ENCODE assay signal across 9 mouse cellular contexts in the genomic region with DNA sequence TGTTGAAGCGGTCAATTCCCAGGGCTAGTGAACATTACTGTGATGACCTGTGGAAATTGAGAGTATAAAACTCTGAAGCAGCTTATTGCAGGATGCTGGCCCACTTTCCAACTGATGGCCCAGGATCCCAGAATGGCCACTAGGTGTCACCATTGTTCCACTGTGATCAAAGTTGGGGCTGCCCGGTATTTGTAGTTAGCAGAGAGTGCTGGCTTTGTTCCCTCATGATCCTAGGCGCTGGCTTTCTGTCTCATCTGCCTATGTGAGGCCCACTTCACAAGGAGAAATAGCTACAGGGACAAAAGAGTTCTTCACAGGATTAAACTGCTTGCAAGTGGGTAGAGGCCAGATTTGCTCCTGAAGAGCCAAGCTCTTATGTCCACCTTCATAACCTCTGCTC. TPM values are rescaled to one million over a fixed set of nuclear protein-coding genes. Genes with fewer than 3 reads are reported as not detected.
A peak's percentile ranks its signal among the peaks of the same experiment; 100 is the strongest.
DNase-seq lines count a peak whose midpoint lies in the region; ATAC-seq and TF ChIP-seq lines count a peak whose summit lies in the region.
"Had no signal": no experiment of that assay in that cellular context is flagged by ENCODE, and none has a peak within 500 bp of the region (broad histone marks: within the 10 kb centered on the region; RNA-seq: fewer than 3 reads in every experiment).

No protein-coding gene starts in this region.

- in situ Hi-C loops in CH12.LX (cut with MboI; ENCODE audit: low pct_ligation_motif_present, low pct_unique_long_range_greater_than_20kb, low sequenced_read_pairs) = loop anchor here (5.0 to 10.0 kb wide), 2 partner anchors 180 to 403 kb away; no protein-coding TSS in a partner anchor

- TF ChIP-seq EP300 in CH12.LX (IDR thresholded peaks at IDR 0.05; ENCODE audit: low read length) = no peak
- no peak for TF ChIP-seq EP300 in heart, postnatal 0 days (IDR thresholded peaks at IDR 0.05; ENCODE audit: low read depth)

- no peaks in the 10 kb centered on the region for H3K27me3 ChIP-seq in CH12.LX (replicated peaks)
- H3K27me3 ChIP-seq in heart, postnatal 0 days (ENCODE audit: control insufficient read depth, insufficient read depth, low read length) = no peaks in the 10 kb centered on the region
- peaks cover 3% of the 10 kb centered on the region; the same call in 1 of the 2 replicates for H3K27me3 ChIP-seq in liver, embryonic 13.5 days
- H3K27me3 ChIP-seq in neural tube, embryonic 12.5 days (replicated peaks) = no peaks in the 10 kb centered on the region
- H3K27me3 ChIP-seq in stomach, embryonic 16.5 days (ENCODE audit: control insufficient read depth, insufficient read depth, low read length) = no peaks in the 10 kb centered on the region

- H3K27ac ChIP-seq in CH12.LX (ENCODE audit: insufficient read depth, low read depth) = no peak overlapping the region
- no peak overlapping the region for H3K27ac ChIP-seq in heart, postnatal 0 days (ENCODE audit: low read depth)
- H3K27ac ChIP-seq in liver, embryonic 13.5 days = no peak overlapping the region
- H3K27ac ChIP-seq in neural tube, embryonic 12.5 days = no peak overlapping the region
- no peak overlapping the region for H3K27ac ChIP-seq in stomach, embryonic 16.5 days (ENCODE audit: low read length)

- no peak for TF ChIP-seq POLR2A in CH12.LX (IDR thresholded peaks at IDR 0.05; ENCODE audit: low read depth, low read length)

- peaks cover 5% of the 10 kb centered on the region for H3K9me3 ChIP-seq in CH12.LX (replicated peaks; ENCODE audit: low read length)
- no peaks in the 10 kb centered on the region for H3K9me3 ChIP-seq in heart, postnatal 0 days (replicated peaks; ENCODE audit: control insufficient read depth, low read length)
- no peaks in the 10 kb centered on the region for H3K9me3 ChIP-seq in liver, embryonic 13.5 days (replicated peaks)
- H3K9me3 ChIP-seq in neural tube, embryonic 12.5 days = no peaks in the 10 kb centered on the region
- no peaks in the 10 kb centered on the region for H3K9me3 ChIP-seq in stomach, embryonic 16.5 days (replicated peaks; ENCODE audit: control insufficient read depth, low read length)

- H3K4me3 ChIP-seq in CH12.LX (replicated peaks in 1 of 3; ENCODE audit: low read depth in 2 of 3, low read length in 2 of 3, poor library complexity in 1 of 3) = no peak overlapping the region
- H3K4me3 ChIP-seq in heart, postnatal 0 days (ENCODE audit: low read depth, low read length) = no peak overlapping the region
- H3K4me3 ChIP-seq in liver, embryonic 13.5 days (replicated peaks) = no peak overlapping the region
- no peak overlapping the region for H3K4me3 ChIP-seq in neural tube, embryonic 12.5 days
- H3K4me3 ChIP-seq in stomach, embryonic 16.5 days (replicated peaks; ENCODE audit: low read length) = no peak overlapping the region

- peaks cover 2 to 6% of the 10 kb centered on the region in 2 experiments for H3K36me3 ChIP-seq in CH12.LX (replicated peaks in 1 of 2; ENCODE audit: control insufficient read depth in 1 of 2, insufficient read depth in 1 of 2, low read length in 1 of 2)
- no peaks in the 10 kb centered on the region for H3K36me3 ChIP-seq in heart, postnatal 0 days (replicated peaks; ENCODE audit: control insufficient read depth, insufficient read depth, low read length)
- peaks cover 3% of the 10 kb centered on the region for H3K36me3 ChIP-seq in liver, embryonic 13.5 days
- H3K36me3 ChIP-seq in neural tube, embryonic 12.5 days = peaks cover 6% of the 10 kb centered on the region; the same call in 1 of the 2 replicates
- H3K36me3 ChIP-seq in stomach, embryonic 16.5 days (ENCODE audit: control insufficient read depth, insufficient read depth, low read length) = no peaks in the 10 kb centered on the region

- no peak overlapping the region for H3K9ac ChIP-seq in CH12.LX (ENCODE audit: insufficient read depth, low read depth)
- H3K9ac ChIP-seq in heart, postnatal 0 days (replicated peaks; ENCODE audit: low read depth, low read length) = no peak overlapping the region
- H3K9ac ChIP-seq in liver, embryonic 13.5 days = no peak overlapping the region
- no peak overlapping the region for H3K9ac ChIP-seq in neural tube, embryonic 12.5 days
- no peak overlapping the region for H3K9ac ChIP-seq in stomach, embryonic 16.5 days (ENCODE audit: low read length)

- H3K4me2 ChIP-seq in CH12.LX (ENCODE audit: insufficient read depth, low read depth, poor library complexity, severe bottlenecking) = no peak overlapping the region
- H3K4me2 ChIP-seq in heart, postnatal 0 days (ENCODE audit: low read depth, low read length) = no peak overlapping the region
- no peak overlapping the region for H3K4me2 ChIP-seq in liver, embryonic 13.5 days
- no peak overlapping the region for H3K4me2 ChIP-seq in neural tube, embryonic 12.5 days (replicated peaks)
- no peak overlapping the region for H3K4me2 ChIP-seq in stomach, embryonic 16.5 days (ENCODE audit: low read depth, low read length)

- TF ChIP-seq CTCF in CH12.LX (conservative IDR thresholded peaks at IDR 0.05 in 1 of 2, IDR thresholded peaks at IDR 0.05 in 1 of 2; ENCODE audit: low read depth in 2 of 2, low read length in 2 of 2) = peak; percentile 92 to 96
- peak; percentile 97 for TF ChIP-seq CTCF in heart, postnatal 0 days (IDR thresholded peaks at IDR 0.05; ENCODE audit: low read depth)

- WGBS in heart, postnatal 0 days = 4% methylated on average over 3 of the region's 3 CpGs
- 1% methylated on average over 3 of the region's 3 CpGs for WGBS in liver, embryonic 13.5 days (ENCODE audit: insufficient replicate concordance)
- 7% methylated on average over 3 of the region's 3 CpGs for WGBS in neural tube, embryonic 12.5 days
- 10% methylated on average over 3 of the region's 3 CpGs for WGBS in stomach, embryonic 16.5 days

- DNase-seq in CH12.LX (ENCODE audit: extremely low read depth) = peak; percentile 82
- peak; percentile 61 for DNase-seq in c-Kit-negative CD71-positive TER-119-positive erythroid progenitor cells, embryonic 14.5 days (ENCODE audit: low read depth, low spot score)
- peak; percentile 57 for DNase-seq in fibroblast of lung, adult 2 months (ENCODE audit: low read depth)
- peak; percentile 82 for DNase-seq in heart, postnatal 0 days (ENCODE audit: low spot score)
- peak; percentile 75 to 84 for DNase-seq in kidney, postnatal 25 days
- DNase-seq in liver, embryonic 13.5 days = no peak

- H3K79me2 ChIP-seq in CH12.LX (replicated peaks; ENCODE audit: control insufficient read depth, extremely low read depth, insufficient read depth, poor library complexity, severe bottlenecking) = no peaks in the 10 kb centered on the region

- ATAC-seq in heart, postnatal 0 days (ENCODE audit: insufficient read depth, low read depth) = peak; percentile 81
- ATAC-seq in liver, embryonic 13.5 days (ENCODE audit: low read depth) = peak; percentile 65
- peak; percentile 85 for ATAC-seq in neural tube, embryonic 12.5 days (ENCODE audit: low FRiP score, low read depth)
- ATAC-seq in stomach, embryonic 16.5 days (ENCODE audit: insufficient read depth, low FRiP score) = peak; percentile 76; the same call in 1 of the 2 replicates

- dilution Hi-C loops in CH12.LX (cut with MboI; ENCODE audit: extremely low pct_ligation_motif_present, extremely low pct_unique_long_range_greater_than_20kb, low sequenced_read_pairs) = no loop called here

- TF ChIP-seq RAD21 in CH12.LX (IDR thresholded peaks at IDR 0.05; ENCODE audit: low read depth, low read length) = peak; percentile 96

- peaks cover 0 to 17% of the 10 kb centered on the region in 2 experiments; a peak in 2 of 4 replicates for H3K4me1 ChIP-seq in CH12.LX (ENCODE audit: control insufficient read depth in 1 of 2, insufficient read depth in 2 of 2)
- H3K4me1 ChIP-seq in heart, postnatal 0 days (ENCODE audit: control insufficient read depth, insufficient read depth) = no peaks in the 10 kb centered on the region
- H3K4me1 ChIP-seq in liver, embryonic 13.5 days (replicated peaks) = peaks cover 29% of the 10 kb centered on the region
- H3K4me1 ChIP-seq in neural tube, embryonic 12.5 days = no peaks in the 10 kb centered on the region; the same call in 1 of the 2 replicates
- H3K4me1 ChIP-seq in stomach, embryonic 16.5 days (ENCODE audit: control insufficient read depth, insufficient read depth, low read length) = peaks cover 7% of the 10 kb centered on the region; the same call in 1 of the 2 replicates

RNA-seq across cellular contexts. Expression of a gene that starts 7.0 kb away (rescaled TPM):
- total RNA-seq in CH12.LX (2012; rRNA removed) (19.5 and 22.9 TPM in 2 replicates), CH12.LX (2014; rRNA removed) (43.7 and 47.9 TPM in 2 replicates)
- 74.6 and 94.0 TPM in 2 replicates for polyA plus RNA-seq in CH12.LX (2012; ENCODE audit: insufficient read length, low read depth)
- 0.12 and 2.0 TPM in 2 replicates for total RNA-seq in heart, postnatal 0 days (2014; rRNA removed; ENCODE audit: low replicate concordance)
- polyA plus RNA-seq in heart, postnatal 0 days (2015; fragmentation: Nextera tagmentation; extraction: Ambion mirVana) = 10.3 and 10.7 TPM in 2 replicates
- polyA plus RNA-seq in liver, embryonic 13.5 days (2015; fragmentation: Nextera tagmentation; extraction: Ambion mirVana) = 20.7 and 24.8 TPM in 2 replicates
- 27.6 and 30.7 TPM in 2 replicates for polyA plus RNA-seq in neural tube, embryonic 12.5 days (2016; fragmentation: Nextera tagmentation; extraction: Ambion mirVana)
- polyA plus RNA-seq in stomach, embryonic 16.5 days (2015; fragmentation: Nextera tagmentation; extraction: Ambion mirVana) = 22.3 and 24.5 TPM in 2 replicates

RNA-seq across cellular contexts. Expression of a gene that starts 17.9 kb away (rescaled TPM):
- total RNA-seq in CH12.LX (2012; rRNA removed) (0.50 and 0.59 TPM in 2 replicates), CH12.LX (2014; rRNA removed) (not detected in 2 replicates)
- 0.94 and 1.4 TPM in 2 replicates for polyA plus RNA-seq in CH12.LX (2012; ENCODE audit: insufficient read length, low read depth)
- total RNA-seq in heart, postnatal 0 days (2014; rRNA removed; ENCODE audit: low replicate concordance) = not detected in 2 replicates
- not detected in 2 replicates for polyA plus RNA-seq in heart, postnatal 0 days (2015; fragmentation: Nextera tagmentation; extraction: Ambion mirVana)
- polyA plus RNA-seq in liver, embryonic 13.5 days (2015; fragmentation: Nextera tagmentation; extraction: Ambion mirVana) = not detected in 2 replicates
- polyA plus RNA-seq in neural tube, embryonic 12.5 days (2016; fragmentation: Nextera tagmentation; extraction: Ambion mirVana) = 0.30 and 0.32 TPM in 2 replicates
- not detected in 2 replicates for polyA plus RNA-seq in stomach, embryonic 16.5 days (2015; fragmentation: Nextera tagmentation; extraction: Ambion mirVana)
- polyA plus RNA-seq: gonadal fat pad, adult 2 months had no signal

RNA-seq across cellular contexts. Expression of a gene that starts 22.1 kb away (rescaled TPM):
- total RNA-seq in CH12.LX (2012; rRNA removed) = 51.6 and 52.5 TPM in 2 replicates
- 41.6 and 50.1 TPM in 2 replicates for total RNA-seq in CH12.LX (2014; rRNA removed)
- 251 and 277 TPM in 2 replicates for polyA plus RNA-seq in CH12.LX (2012; ENCODE audit: insufficient read length, low read depth)
- 18.5 and 27.1 TPM in 2 replicates for total RNA-seq in heart, postnatal 0 days (2014; rRNA removed; ENCODE audit: low replicate concordance)
- 48.4 and 49.8 TPM in 2 replicates for polyA plus RNA-seq in heart, postnatal 0 days (2015; fragmentation: Nextera tagmentation; extraction: Ambion mirVana)
- polyA plus RNA-seq in liver, embryonic 13.5 days (2015; fragmentation: Nextera tagmentation; extraction: Ambion mirVana) = 74.7 and 80.2 TPM in 2 replicates
- 127 TPM in 2 replicates for polyA plus RNA-seq in neural tube, embryonic 12.5 days (2016; fragmentation: Nextera tagmentation; extraction: Ambion mirVana)
- polyA plus RNA-seq in stomach, embryonic 16.5 days (2015; fragmentation: Nextera tagmentation; extraction: Ambion mirVana) = 206 and 241 TPM in 2 replicates

RNA-seq across cellular contexts. Expression of a gene that starts 40.5 kb away (rescaled TPM):
- total RNA-seq in CH12.LX (2012; rRNA removed) = 26.8 and 27.2 TPM in 2 replicates
- 23.4 and 23.7 TPM in 2 replicates for total RNA-seq in CH12.LX (2014; rRNA removed)
- polyA plus RNA-seq in CH12.LX (2012; ENCODE audit: insufficient read length, low read depth) = 42.0 and 44.8 TPM in 2 replicates
- 13.3 and 20.8 TPM in 2 replicates for total RNA-seq in heart, postnatal 0 days (2014; rRNA removed; ENCODE audit: low replicate concordance)
- 22.9 and 26.2 TPM in 2 replicates for polyA plus RNA-seq in heart, postnatal 0 days (2015; fragmentation: Nextera tagmentation; extraction: Ambion mirVana)
- polyA plus RNA-seq in liver, embryonic 13.5 days (2015; fragmentation: Nextera tagmentation; extraction: Ambion mirVana) = 20.7 and 22.7 TPM in 2 replicates
- 33.3 and 36.0 TPM in 2 replicates for polyA plus RNA-seq in neural tube, embryonic 12.5 days (2016; fragmentation: Nextera tagmentation; extraction: Ambion mirVana)
- polyA plus RNA-seq in stomach, embryonic 16.5 days (2015; fragmentation: Nextera tagmentation; extraction: Ambion mirVana) = 32.3 and 35.8 TPM in 2 replicates

RNA-seq across cellular contexts. Expression of a gene that starts 44.8 kb away (rescaled TPM):
- total RNA-seq in CH12.LX (2012; rRNA removed) (48.5 and 51.3 TPM in 2 replicates), CH12.LX (2014; rRNA removed) (60.3 and 63.6 TPM in 2 replicates)
- polyA plus RNA-seq in CH12.LX (2012; ENCODE audit: insufficient read length, low read depth) = 59.2 and 67.7 TPM in 2 replicates
- 43.9 and 49.2 TPM in 2 replicates for total RNA-seq in heart, postnatal 0 days (2014; rRNA removed; ENCODE audit: low replicate concordance)
- 35.4 and 38.1 TPM in 2 replicates for polyA plus RNA-seq in heart, postnatal 0 days (2015; fragmentation: Nextera tagmentation; extraction: Ambion mirVana)
- 27.7 and 28.4 TPM in 2 replicates for polyA plus RNA-seq in liver, embryonic 13.5 days (2015; fragmentation: Nextera tagmentation; extraction: Ambion mirVana)
- polyA plus RNA-seq in neural tube, embryonic 12.5 days (2016; fragmentation: Nextera tagmentation; extraction: Ambion mirVana) = 53.7 and 56.8 TPM in 2 replicates
- 49.8 and 51.2 TPM in 2 replicates for polyA plus RNA-seq in stomach, embryonic 16.5 days (2015; fragmentation: Nextera tagmentation; extraction: Ambion mirVana)
